Comparison of ENCODE assay signal across 21 mouse cellular contexts in the genomic region with DNA sequence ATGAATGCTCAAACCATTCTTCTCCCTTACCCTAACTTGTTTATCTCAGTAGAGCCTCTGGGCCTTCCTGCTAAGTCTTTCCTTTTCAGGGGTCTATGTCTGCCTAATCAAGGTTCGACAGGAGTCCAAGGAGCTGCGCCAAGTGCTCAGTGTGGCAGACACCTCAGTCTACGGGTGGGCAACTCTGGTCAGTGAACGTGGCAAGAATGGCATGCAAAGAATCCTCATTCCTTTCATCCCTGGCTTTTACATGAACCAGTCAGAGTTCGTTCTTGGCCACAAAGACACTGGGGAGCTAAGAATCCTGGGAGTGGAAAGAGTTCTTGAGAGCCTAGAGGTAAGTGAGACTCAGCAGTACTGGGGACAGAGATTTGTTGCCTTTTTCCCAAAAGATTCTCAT. TPM values are rescaled to one million over a fixed set of nuclear protein-coding genes. Genes with fewer than 3 reads are reported as not detected.
A peak's percentile ranks its signal among the peaks of the same experiment; 100 is the strongest.
DNase-seq lines count a peak whose midpoint lies in the region; ATAC-seq and TF ChIP-seq lines count a peak whose summit lies in the region.
"Had no signal": no experiment of that assay in that cellular context is flagged by ENCODE, and none has a peak within 500 bp of the region (broad histone marks: within the 10 kb centered on the region; RNA-seq: fewer than 3 reads in every experiment).

No protein-coding gene starts in this region.

- DNase-seq in heart, adult 9 months (ENCODE audit: low spot score in 2 of 2): no peak
- peak; percentile 44 for DNase-seq in heart, postnatal 0 days (ENCODE audit: low spot score)
- no peak for DNase-seq in heart, postnatal 14 days
- peak; percentile 39 for DNase-seq in midbrain, embryonic 11.5 days (ENCODE audit: low spot score, missing footprints)
- DNase-seq in layer of hippocampus, postnatal 36 days: no peak
- DNase-seq: adrenal gland, postnatal 14 days; cerebellum, adult 18-20 months; cerebellum, adult 9-11 months; cerebellum, postnatal 36 days; gastrocnemius, postnatal 10 days had no signal

- TF ChIP-seq CTCF in heart, postnatal 0 days (IDR thresholded peaks at IDR 0.05; ENCODE audit: low read depth): no peak

- H3K4me1 ChIP-seq in heart, embryonic 13.5 days: peaks cover 7% of the 10 kb centered on the region
- no peaks in the 10 kb centered on the region for H3K4me1 ChIP-seq in heart, postnatal 0 days (ENCODE audit: control insufficient read depth, insufficient read depth)
- no peaks in the 10 kb centered on the region for H3K4me1 ChIP-seq in midbrain, embryonic 11.5 days (ENCODE audit: control insufficient read depth, insufficient read depth, low read length)
- H3K4me1 ChIP-seq in midbrain, embryonic 15.5 days: no peaks in the 10 kb centered on the region
- H3K4me1 ChIP-seq: embryonic facial prominence, embryonic 13.5 days; forebrain, embryonic 12.5 days; hindbrain, embryonic 12.5 days had no signal

- no peaks in the 10 kb centered on the region for H3K27me3 ChIP-seq in heart, embryonic 13.5 days (replicated peaks)
- H3K27me3 ChIP-seq in heart, postnatal 0 days (ENCODE audit: control insufficient read depth, insufficient read depth, low read length): no peaks in the 10 kb centered on the region
- no peaks in the 10 kb centered on the region for H3K27me3 ChIP-seq in midbrain, embryonic 11.5 days (ENCODE audit: control insufficient read depth, insufficient read depth, low read length)
- no peaks in the 10 kb centered on the region for H3K27me3 ChIP-seq in midbrain, embryonic 15.5 days (replicated peaks)
- H3K27me3 ChIP-seq: embryonic facial prominence, embryonic 13.5 days; forebrain, embryonic 12.5 days; hindbrain, embryonic 12.5 days had no signal

- H3K9ac ChIP-seq in heart, embryonic 13.5 days: no peak overlapping the region
- H3K9ac ChIP-seq in heart, postnatal 0 days (replicated peaks; ENCODE audit: low read depth, low read length): no peak overlapping the region
- H3K9ac ChIP-seq in midbrain, embryonic 11.5 days (ENCODE audit: low read length): no peak overlapping the region
- no peak overlapping the region for H3K9ac ChIP-seq in midbrain, embryonic 15.5 days
- H3K9ac ChIP-seq: embryonic facial prominence, embryonic 13.5 days; forebrain, embryonic 12.5 days; hindbrain, embryonic 12.5 days had no signal

- ATAC-seq in heart, embryonic 13.5 days (ENCODE audit: extremely low read depth, insufficient number of reproducible peaks, low FRiP score, low TSS enrichment): no peak
- ATAC-seq in heart, postnatal 0 days (ENCODE audit: insufficient read depth, low read depth): peak; percentile 83
- ATAC-seq in midbrain, embryonic 11.5 days (ENCODE audit: low FRiP score): no peak
- ATAC-seq in midbrain, embryonic 15.5 days (replicated peaks): no peak
- ATAC-seq: activated CD4-positive, CD25-positive, alpha-beta regulatory T cell, adult 4 months; forebrain, embryonic 16.5 days; hindbrain, embryonic 16.5 days; inflammation-experienced regulatory T-cells, adult 6 months; intestine, postnatal 0 days had no signal

- peak overlapping the region; percentile 63 for H3K27ac ChIP-seq in heart, embryonic 13.5 days (replicated peaks)
- peak overlapping the region; percentile 36; the same call in 1 of the 2 replicates for H3K27ac ChIP-seq in heart, postnatal 0 days (ENCODE audit: low read depth)
- H3K27ac ChIP-seq in midbrain, embryonic 11.5 days (ENCODE audit: low read depth, low read length): no peak overlapping the region
- no peak overlapping the region for H3K27ac ChIP-seq in midbrain, embryonic 15.5 days
- H3K27ac ChIP-seq: embryonic facial prominence, embryonic 13.5 days; forebrain, embryonic 12.5 days; hindbrain, embryonic 12.5 days had no signal

- peaks cover 20% of the 10 kb centered on the region for H3K36me3 ChIP-seq in heart, embryonic 13.5 days
- peaks cover 11% of the 10 kb centered on the region; the same call in 1 of the 2 replicates for H3K36me3 ChIP-seq in heart, postnatal 0 days (replicated peaks; ENCODE audit: control insufficient read depth, insufficient read depth, low read length)
- H3K36me3 ChIP-seq in midbrain, embryonic 11.5 days (ENCODE audit: control insufficient read depth, insufficient read depth, low read length): peaks cover 7% of the 10 kb centered on the region; the same call in 1 of the 2 replicates
- peaks cover 7% of the 10 kb centered on the region; the same call in 1 of the 2 replicates for H3K36me3 ChIP-seq in midbrain, embryonic 15.5 days (replicated peaks)

- H3K9me3 ChIP-seq in heart, embryonic 13.5 days: no peaks in the 10 kb centered on the region
- H3K9me3 ChIP-seq in heart, postnatal 0 days (replicated peaks; ENCODE audit: control insufficient read depth, low read length): no peaks in the 10 kb centered on the region
- no peaks in the 10 kb centered on the region for H3K9me3 ChIP-seq in midbrain, embryonic 11.5 days (ENCODE audit: control insufficient read depth, low read length)
- H3K9me3 ChIP-seq in midbrain, embryonic 15.5 days: no peaks in the 10 kb centered on the region
- H3K9me3 ChIP-seq: embryonic facial prominence, embryonic 13.5 days; forebrain, embryonic 12.5 days; G1E; hindbrain, embryonic 12.5 days had no signal

- WGBS in heart, embryonic 13.5 days: 27% methylated on average over 5 of the region's 5 CpGs
- 19% methylated on average over 5 of the region's 5 CpGs for WGBS in heart, postnatal 0 days
- 81% methylated on average over 5 of the region's 5 CpGs for WGBS in midbrain, embryonic 11.5 days
- WGBS in midbrain, embryonic 15.5 days: 78% methylated on average over 5 of the region's 5 CpGs

- intact Hi-C loops in heart, postnatal 14 days (cut with DNase I): no loop called here

- H3K4me2 ChIP-seq in heart, embryonic 13.5 days: no peak overlapping the region
- no peak overlapping the region for H3K4me2 ChIP-seq in heart, postnatal 0 days (ENCODE audit: low read depth, low read length)
- H3K4me2 ChIP-seq in midbrain, embryonic 11.5 days: no peak overlapping the region
- no peak overlapping the region for H3K4me2 ChIP-seq in midbrain, embryonic 15.5 days
- H3K4me2 ChIP-seq: embryonic facial prominence, embryonic 13.5 days; forebrain, embryonic 12.5 days; hindbrain, embryonic 12.5 days had no signal

- H3K4me3 ChIP-seq in heart, embryonic 13.5 days: no peak overlapping the region
- H3K4me3 ChIP-seq in heart, postnatal 0 days (ENCODE audit: low read depth, low read length): no peak overlapping the region
- no peak overlapping the region for H3K4me3 ChIP-seq in midbrain, embryonic 11.5 days (ENCODE audit: low read depth, low read length)
- H3K4me3 ChIP-seq in midbrain, embryonic 15.5 days: no peak overlapping the region
- H3K4me3 ChIP-seq: embryonic facial prominence, embryonic 13.5 days; forebrain, embryonic 12.5 days; hindbrain, embryonic 12.5 days had no signal

- no peak for TF ChIP-seq EP300 in heart, postnatal 0 days (IDR thresholded peaks at IDR 0.05; ENCODE audit: low read depth)

RNA-seq across cellular contexts. Expression of a gene that starts 9.8 kb away (rescaled TPM):
- polyA plus RNA-seq in heart, embryonic 13.5 days (2015; fragmentation: Nextera tagmentation; extraction: Ambion mirVana): 878 and 976 TPM in 2 replicates
- total RNA-seq in heart, postnatal 0 days (2014; rRNA removed; ENCODE audit: low replicate concordance): 3,347 and 4,005 TPM in 2 replicates
- polyA plus RNA-seq in heart, postnatal 0 days (2015; fragmentation: Nextera tagmentation; extraction: Ambion mirVana): 908 and 957 TPM in 2 replicates
- 100 to 1,000 TPM; 868 to 969 TPM for total RNA-seq in heart, postnatal 14 days (2021)
- polyA plus RNA-seq in midbrain, embryonic 11.5 days (2014; fragmentation: Nextera tagmentation; extraction: Ambion mirVana): 1,063 and 1,232 TPM in 2 replicates
- 731 and 753 TPM in 2 replicates for polyA plus RNA-seq in midbrain, embryonic 15.5 days (2015; fragmentation: Nextera tagmentation; extraction: Ambion mirVana)
- 100 to 1,000 TPM; 928 to 941 TPM for total RNA-seq in layer of hippocampus, postnatal 36 days (2021)

RNA-seq across cellular contexts. Expression of a gene that starts 9.9 kb away (rescaled TPM):
- polyA plus RNA-seq in heart, embryonic 13.5 days (2015; fragmentation: Nextera tagmentation; extraction: Ambion mirVana): 30.8 and 31.0 TPM in 2 replicates
- 9.7 and 13.7 TPM in 2 replicates for total RNA-seq in heart, postnatal 0 days (2014; rRNA removed; ENCODE audit: low replicate concordance)
- 17.9 and 18.2 TPM in 2 replicates for polyA plus RNA-seq in heart, postnatal 0 days (2015; fragmentation: Nextera tagmentation; extraction: Ambion mirVana)
- 10 to 100 TPM in 1 of 2 experiments, 1 to 10 TPM in 1; 6.7 to 10.9 TPM for total RNA-seq in heart, postnatal 14 days (2021)
- polyA plus RNA-seq in midbrain, embryonic 11.5 days (2014; fragmentation: Nextera tagmentation; extraction: Ambion mirVana): 14.4 and 16.4 TPM in 2 replicates
- 23.8 and 26.0 TPM in 2 replicates for polyA plus RNA-seq in midbrain, embryonic 15.5 days (2015; fragmentation: Nextera tagmentation; extraction: Ambion mirVana)
- total RNA-seq in layer of hippocampus, postnatal 36 days (2021): 1 to 10 TPM; 8.9 to 9.8 TPM

RNA-seq across cellular contexts. Expression of a gene that starts 27.8 kb away (rescaled TPM):
- polyA plus RNA-seq in heart, embryonic 13.5 days (2015; fragmentation: Nextera tagmentation; extraction: Ambion mirVana): 72.2 and 78.9 TPM in 2 replicates
- 78.5 and 87.2 TPM in 2 replicates for total RNA-seq in heart, postnatal 0 days (2014; rRNA removed; ENCODE audit: low replicate concordance)
- polyA plus RNA-seq in heart, postnatal 0 days (2015; fragmentation: Nextera tagmentation; extraction: Ambion mirVana): 116 TPM in 2 replicates
- 10 to 100 TPM; 44.9 to 48.9 TPM for total RNA-seq in heart, postnatal 14 days (2021)
- 110 and 112 TPM in 2 replicates for polyA plus RNA-seq in midbrain, embryonic 11.5 days (2014; fragmentation: Nextera tagmentation; extraction: Ambion mirVana)
- 90.6 and 94.3 TPM in 2 replicates for polyA plus RNA-seq in midbrain, embryonic 15.5 days (2015; fragmentation: Nextera tagmentation; extraction: Ambion mirVana)
- 10 to 100 TPM; 46.0 to 47.2 TPM for total RNA-seq in layer of hippocampus, postnatal 36 days (2021)

RNA-seq across cellular contexts. Expression of a gene that starts 39.7 kb away (rescaled TPM):
- polyA plus RNA-seq in heart, embryonic 13.5 days (2015; fragmentation: Nextera tagmentation; extraction: Ambion mirVana): 2.4 and 3.0 TPM in 2 replicates
- total RNA-seq in heart, postnatal 0 days (2014; rRNA removed; ENCODE audit: low replicate concordance): 2.4 TPM in 1 of 2 replicates, not detected in the other
- 1.2 TPM in 2 replicates for polyA plus RNA-seq in heart, postnatal 0 days (2015; fragmentation: Nextera tagmentation; extraction: Ambion mirVana)
- not detected for total RNA-seq in heart, postnatal 14 days (2021)
- polyA plus RNA-seq in midbrain, embryonic 11.5 days (2014; fragmentation: Nextera tagmentation; extraction: Ambion mirVana): 3.2 and 4.3 TPM in 2 replicates
- 1.6 and 2.3 TPM in 2 replicates for polyA plus RNA-seq in midbrain, embryonic 15.5 days (2015; fragmentation: Nextera tagmentation; extraction: Ambion mirVana)
- under 1 TPM in 1 of 2 experiments, not detected in 1; 0.40 TPM for total RNA-seq in layer of hippocampus, postnatal 36 days (2021)
- polyA plus RNA-seq: activated CD4-positive, CD25-positive, alpha-beta regulatory T cell, adult 4 months; G1E; inflammation-experienced regulatory T-cells, adult 6 months had no signal

RNA-seq across cellular contexts. Expression of a gene that starts 44.4 kb away (rescaled TPM):
- 79.0 and 88.2 TPM in 2 replicates for polyA plus RNA-seq in heart, embryonic 13.5 days (2015; fragmentation: Nextera tagmentation; extraction: Ambion mirVana)
- total RNA-seq in heart, postnatal 0 days (2014; rRNA removed; ENCODE audit: low replicate concordance): 157 and 158 TPM in 2 replicates
- polyA plus RNA-seq in heart, postnatal 0 days (2015; fragmentation: Nextera tagmentation; extraction: Ambion mirVana): 93.3 and 95.5 TPM in 2 replicates
- 10 to 100 TPM; 94.0 to 95.4 TPM for total RNA-seq in heart, postnatal 14 days (2021)
- 58.7 and 59.4 TPM in 2 replicates for polyA plus RNA-seq in midbrain, embryonic 11.5 days (2014; fragmentation: Nextera tagmentation; extraction: Ambion mirVana)
- 48.4 and 52.1 TPM in 2 replicates for polyA plus RNA-seq in midbrain, embryonic 15.5 days (2015; fragmentation: Nextera tagmentation; extraction: Ambion mirVana)
- 10 to 100 TPM; 44.9 to 47.2 TPM for total RNA-seq in layer of hippocampus, postnatal 36 days (2021)

Comparison
In these comparisons a context has a peak if more than half of its experiments do, and no peak if none do; other contexts are left out.
1. DNase-seq: peak in heart, postnatal 0 days (single experiment) and midbrain, embryonic 11.5 days (single experiment); none in heart, adult 9 months (0 of 2), heart, postnatal 14 days (0 of 2) and layer of hippocampus, postnatal 36 days (0 of 2).
2. H3K27ac ChIP-seq: peak in heart, embryonic 13.5 days (single experiment) and heart, postnatal 0 days (single experiment); none in midbrain, embryonic 11.5 days (single experiment) and midbrain, embryonic 15.5 days (single experiment).